In the genomic region with DNA sequence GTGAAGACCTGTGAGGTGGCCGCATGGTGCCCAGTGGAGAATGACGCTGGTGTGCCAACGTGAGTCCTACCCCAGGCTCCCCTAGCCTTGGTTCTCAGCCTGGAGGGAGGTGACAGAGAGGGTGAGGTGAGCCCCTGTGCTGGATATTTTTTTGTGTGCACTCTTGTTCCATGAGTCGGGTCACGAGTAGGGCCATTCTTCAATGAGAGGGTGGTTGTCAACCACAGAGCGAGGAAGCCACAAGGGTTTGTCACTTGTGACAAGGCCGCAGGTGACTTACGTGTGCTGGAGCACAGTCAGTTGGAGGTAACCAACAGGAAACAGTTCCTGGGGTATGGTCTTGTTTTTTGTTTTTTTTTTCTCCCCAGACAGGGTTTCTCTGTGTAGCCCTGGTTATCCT, we compare ENCODE assay signal across 27 mouse cellular contexts. TPM values are rescaled to one million over a fixed set of nuclear protein-coding genes. Genes with fewer than 3 reads are reported as not detected.
A peak's percentile ranks its signal among the peaks of the same experiment; 100 is the strongest.
DNase-seq lines count a peak whose midpoint lies in the region; ATAC-seq lines count a peak whose summit lies in the region.
"Had no signal": no experiment of that assay in that cellular context is flagged by ENCODE, and none has a peak within 500 bp of the region (broad histone marks: within the 10 kb centered on the region; RNA-seq: fewer than 3 reads in every experiment).

No protein-coding gene starts in this region.

- H3K4me3 ChIP-seq in limb, embryonic 10.5 days = no peak overlapping the region
- no peak overlapping the region for H3K4me3 ChIP-seq in forebrain, embryonic 10.5 days
- H3K4me3 ChIP-seq: embryonic facial prominence, embryonic 12.5 days; forebrain, embryonic 12.5 days; heart, adult 2 months; heart, embryonic 13.5 days; hindbrain, embryonic 13.5 days; intestine, embryonic 15.5 days; myocyte; stomach, embryonic 15.5 days had no signal

- peak; percentile 80 for ATAC-seq in CD4-positive, CD25-positive, alpha-beta regulatory T cell, adult 4 months
- peak; percentile 42 to 53; a peak in 3 of 4 replicates for ATAC-seq in hematopoietic stem cell, adult 5-6 weeks (replicated peaks in 1 of 2; ENCODE audit: insufficient read depth in 1 of 2, low FRiP score in 2 of 2, low TSS enrichment in 1 of 2, low read depth in 1 of 2, poor library complexity in 2 of 2, severe bottlenecking in 2 of 2)
- ATAC-seq in neutrophil, adult 5-6 weeks (ENCODE audit: extremely low read depth, insufficient number of reproducible peaks, low FRiP score, poor library complexity, severe bottlenecking) = peak; percentile 45; the same call in 1 of the 2 replicates
- ATAC-seq: intestine, embryonic 15.5 days; midbrain, embryonic 16.5 days; Patski had no signal

- H3K9me3 ChIP-seq in limb, embryonic 10.5 days (replicated peaks) = no peaks in the 10 kb centered on the region
- H3K9me3 ChIP-seq in forebrain, embryonic 10.5 days = no peaks in the 10 kb centered on the region
- H3K9me3 ChIP-seq: embryonic facial prominence, embryonic 12.5 days; forebrain, embryonic 12.5 days; G1E; intestine, embryonic 15.5 days; stomach, embryonic 15.5 days had no signal

- no peaks in the 10 kb centered on the region for H3K27me3 ChIP-seq in limb, embryonic 10.5 days (ENCODE audit: low read depth, poor library complexity, severe bottlenecking)
- no peaks in the 10 kb centered on the region for H3K27me3 ChIP-seq in forebrain, embryonic 10.5 days (ENCODE audit: poor library complexity, severe bottlenecking)
- H3K27me3 ChIP-seq: CH12.LX; embryonic facial prominence, embryonic 12.5 days; forebrain, embryonic 12.5 days; heart, embryonic 13.5 days; hindbrain, embryonic 13.5 days; intestine, embryonic 15.5 days; Patski; stomach, embryonic 15.5 days had no signal

- 93% methylated on average over 8 of the region's 8 CpGs for WGBS in limb, embryonic 10.5 days
- whole genome bisulfite sequencing in forebrain, embryonic 10.5 days = 92% methylated on average over 8 of the region's 8 CpGs

- H3K36me3 ChIP-seq in limb, embryonic 10.5 days = no peaks in the 10 kb centered on the region
- H3K36me3 ChIP-seq in forebrain, embryonic 10.5 days (replicated peaks) = no peaks in the 10 kb centered on the region
- H3K36me3 ChIP-seq: embryonic facial prominence, embryonic 12.5 days; forebrain, embryonic 12.5 days; intestine, embryonic 15.5 days; stomach, embryonic 15.5 days had no signal

- no peaks in the 10 kb centered on the region for H3K4me1 ChIP-seq in limb, embryonic 10.5 days
- H3K4me1 ChIP-seq in forebrain, embryonic 10.5 days = no peaks in the 10 kb centered on the region
- H3K4me1 ChIP-seq: embryonic facial prominence, embryonic 12.5 days; forebrain, embryonic 12.5 days; hindbrain, embryonic 13.5 days; intestine, embryonic 15.5 days; stomach, embryonic 15.5 days had no signal

- no peak overlapping the region for H3K27ac ChIP-seq in limb, embryonic 10.5 days
- no peak overlapping the region for H3K27ac ChIP-seq in forebrain, embryonic 10.5 days
- H3K27ac ChIP-seq: embryonic facial prominence, embryonic 12.5 days; forebrain, embryonic 12.5 days; heart, adult 2 months; heart, embryonic 13.5 days; hindbrain, embryonic 13.5 days; intestine, embryonic 15.5 days; stomach, embryonic 15.5 days had no signal

- peak; percentile 32 for DNase-seq in thymus, postnatal 4 days
- no peak for DNase-seq in limb, embryonic 10.5 days (ENCODE audit: low spot score)
- no peak for DNase-seq in forebrain, embryonic 10.5 days (ENCODE audit: extremely low spot score, low spot score)
- no peak for DNase-seq in heart, postnatal 36 days
- DNase-seq: adrenal gland, postnatal 10 days; cerebellum, adult 18-20 months; cerebellum, postnatal 25 days; gastrocnemius, postnatal 36 days; heart, adult 2 months; heart, postnatal 14 days; kidney, postnatal 36 days; left cerebral cortex, postnatal 4 days; liver had no signal

- intact Hi-C loops in heart, postnatal 36 days (cut with DNase I) = no loop called here

RNA-seq across cellular contexts. Expression of gene P2rx4, which starts 11.8 kb away (rescaled TPM):
- 10 to 100 TPM; 41.2 to 68.7 TPM for polyA plus RNA-seq in CD4-positive, CD25-positive, alpha-beta regulatory T cell, adult 4 months (2017; shearing (Covaris generic))
- 15.2 and 19.2 TPM in 2 replicates for total RNA-seq in hematopoietic stem cell, adult 5-6 weeks (2017)
- 31.6 and 36.3 TPM in 2 replicates for total RNA-seq in neutrophil, adult 5-6 weeks (2017)
- polyA plus RNA-seq in limb, embryonic 10.5 days (2016; fragmentation: Nextera tagmentation; extraction: Ambion mirVana) = 3.5 and 4.1 TPM in 2 replicates
- 4.4 and 5.2 TPM in 2 replicates for polyA plus RNA-seq in forebrain, embryonic 10.5 days (2016; fragmentation: Nextera tagmentation; extraction: Ambion mirVana)
- 10 to 100 TPM; 18.9 to 20.5 TPM for total RNA-seq in heart, postnatal 36 days (2021)
